Mouse (Mus musculus): Measurements from ENCODE around the gene Mpv17l. TPM values are rescaled to one million over a fixed set of nuclear protein-coding genes. Genes with fewer than 3 reads are reported as not detected.
"Not testable (repeated sequence)": the region's sequence is repeated elsewhere in the genome, so short reads cannot be mapped to it uniquely, and the experiment has no call there.

The Mpv17l gene
- 7.7 and 7.8 TPM in 2 replicates for polyA plus RNA-seq (2016; fragmentation: Nextera tagmentation; extraction: Ambion mirVana)

GRCm38 (mm10) chr16:13902888-13903483 is at the start of gene Mpv17l, which contains the start of gene Pdxdc1:
TSS of gene Mpv17l (plus strand) at chr16:13903161.
TSS of gene Pdxdc1 (minus strand) at chr16:13903131.
- peak; percentile 97 for ATAC-seq (ENCODE audit: low FRiP score, low read depth)
- H3K4me1 ChIP-seq, result peaks cover 10% of the 10 kb centered on the region
- H3K9me3 ChIP-seq, result no peaks in the 10 kb centered on the region
- peak within 1 kb of the TSS; percentile 33 for H3K27ac ChIP-seq
- no peaks in the 10 kb centered on the region for H3K27me3 ChIP-seq (replicated peaks)
- WGBS, result under 1% methylated on average over 57 of the region's 57 CpGs
- H3K36me3 ChIP-seq, result no peaks in the 10 kb centered on the region
- peak within 1 kb of the TSS; percentile 79 for H3K4me3 ChIP-seq
- H3K9ac ChIP-seq, result peak within 1 kb of the TSS; percentile 84
- H3K4me2 ChIP-seq (replicated peaks), result peak within 1 kb of the TSS; percentile 68

GRCm38 (mm10) chr16:13853886-13854285 is 49.1 kb upstream of the Mpv17l start:
- Histone ChIP-seq H3K9me3 (no peaks in the 10 kb centered on the region), H3K9ac (no peak overlapping the region), H3K27me3 (replicated peaks) (no peaks in the 10 kb centered on the region), H3K4me1 (no peaks in the 10 kb centered on the region), H3K4me2 (replicated peaks) (no peak overlapping the region), H3K36me3 (peaks cover 24% of the 10 kb centered on the region), H3K4me3 (no peak overlapping the region), H3K27ac (no peak overlapping the region)
- ATAC-seq (ENCODE audit: low FRiP score, low read depth), result no peak
- WGBS, result 90% methylated on average over 4 of the region's 4 CpGs

- Histone ChIP-seq H3K27me3 (replicated peaks) (no peaks in the 10 kb centered on the region), H3K9ac (no peak overlapping the region), H3K4me2 (replicated peaks) (no peak overlapping the region), H3K9me3 (no peaks in the 10 kb centered on the region), H3K36me3 (peaks cover 7% of the 10 kb centered on the region; the same call in 1 of the 2 replicates), H3K4me1 (peaks cover 7% of the 10 kb centered on the region; the same call in 1 of the 2 replicates), H3K27ac (no peak overlapping the region), H3K4me3 (no peak overlapping the region)
- no peak for ATAC-seq (ENCODE audit: low FRiP score, low read depth)
- WGBS, result 85% methylated on average over 4 of the region's 4 CpGs
Observed at GRCm38 (mm10) chr16:13866076-13866475, 36.9 kb upstream of the Mpv17l start.

- ATAC-seq (ENCODE audit: low FRiP score, low read depth), result no peak
- no peaks in the 10 kb centered on the region for H3K9me3 ChIP-seq
- no peak overlapping the region for H3K4me3 ChIP-seq
- no peak overlapping the region for H3K9ac ChIP-seq
- H3K4me1 ChIP-seq, result peaks cover 7% of the 10 kb centered on the region; the same call in 1 of the 2 replicates
- 87% methylated on average over 5 of the region's 5 CpGs for WGBS
- H3K27me3 ChIP-seq (replicated peaks), result no peaks in the 10 kb centered on the region
- no peak overlapping the region for H3K4me2 ChIP-seq (replicated peaks)
- peaks cover 8% of the 10 kb centered on the region for H3K36me3 ChIP-seq
- no peak overlapping the region for H3K27ac ChIP-seq
Observed at GRCm38 (mm10) chr16:13866616-13867015, 36.3 kb upstream of the Mpv17l start.

- not testable (repeated sequence) for H3K27ac ChIP-seq; H3K9ac ChIP-seq; H3K9me3 ChIP-seq; H3K4me3 ChIP-seq; H3K27me3 ChIP-seq (replicated peaks); H3K4me1 ChIP-seq
- Histone ChIP-seq H3K36me3 (peaks cover 16% of the 10 kb centered on the region), H3K4me2 (replicated peaks) (peak overlapping the region; percentile 73; the same call in 1 of the 2 replicates)
- 11% methylated on average over 5 of the region's 5 CpGs for WGBS
- peak; percentile 90 for ATAC-seq (ENCODE audit: low FRiP score, low read depth)
Observed at GRCm38 (mm10) chr16:13867406-13867805, 35.6 kb upstream of the Mpv17l start.

- H3K4me2 ChIP-seq (replicated peaks), result peak overlapping the region; percentile 73
- H3K27me3 ChIP-seq (replicated peaks), result no peaks in the 10 kb centered on the region
- WGBS, result 5% methylated on average over 42 of the region's 42 CpGs
- peak; percentile 86 for ATAC-seq (ENCODE audit: low FRiP score, low read depth)
- peaks cover 16% of the 10 kb centered on the region for H3K36me3 ChIP-seq
- H3K9ac ChIP-seq, result peak overlapping the region; percentile 69
- H3K4me1 ChIP-seq, result peaks cover 7% of the 10 kb centered on the region; the same call in 1 of the 2 replicates
- peak overlapping the region; percentile 54; the same call in 1 of the 2 replicates for H3K27ac ChIP-seq
- peak overlapping the region; percentile 36 for H3K4me3 ChIP-seq
- H3K9me3 ChIP-seq, result no peaks in the 10 kb centered on the region
Observed at GRCm38 (mm10) chr16:13867910-13868514, 34.9 kb upstream of the Mpv17l start.

GRCm38 (mm10) chr16:13875483-13875882 is 27.5 kb upstream of the Mpv17l start:
- H3K4me3 ChIP-seq, result no peak overlapping the region
- peaks cover 43% of the 10 kb centered on the region for H3K36me3 ChIP-seq
- H3K4me1 ChIP-seq, result no peaks in the 10 kb centered on the region
- H3K9ac ChIP-seq, result no peak overlapping the region
- no peaks in the 10 kb centered on the region for H3K27me3 ChIP-seq (replicated peaks)
- 97% methylated on average over 4 of the region's 4 CpGs for WGBS
- no peaks in the 10 kb centered on the region for H3K9me3 ChIP-seq
- H3K27ac ChIP-seq, result no peak overlapping the region
- H3K4me2 ChIP-seq (replicated peaks), result no peak overlapping the region
- ATAC-seq (ENCODE audit: low FRiP score, low read depth), result no peak

GRCm38 (mm10) chr16:13883094-13883774 is 19.7 kb upstream of the Mpv17l start:
- ATAC-seq (ENCODE audit: low FRiP score, low read depth), result no peak
- Histone ChIP-seq H3K27me3 (replicated peaks) (no peaks in the 10 kb centered on the region), H3K4me2 (replicated peaks) (no peak overlapping the region), H3K27ac (no peak overlapping the region), H3K4me1 (no peaks in the 10 kb centered on the region), H3K4me3 (no peak overlapping the region), H3K9me3 (no peaks in the 10 kb centered on the region), H3K9ac (no peak overlapping the region), H3K36me3 (peaks cover 5% of the 10 kb centered on the region)
- 73% methylated on average over 3 of the region's 3 CpGs for WGBS

GRCm38 (mm10) chr16:13890449-13890848 is 12.5 kb upstream of the Mpv17l start:
- no peaks in the 10 kb centered on the region for H3K9me3 ChIP-seq
- ATAC-seq (ENCODE audit: low FRiP score, low read depth), result no peak
- no peak overlapping the region for H3K4me3 ChIP-seq
- no peaks in the 10 kb centered on the region for H3K36me3 ChIP-seq
- WGBS, result 81% methylated on average over 2 of the region's 2 CpGs
- no peak overlapping the region for H3K27ac ChIP-seq
- H3K4me2 ChIP-seq (replicated peaks), result no peak overlapping the region
- no peaks in the 10 kb centered on the region for H3K4me1 ChIP-seq
- no peak overlapping the region for H3K9ac ChIP-seq
- H3K27me3 ChIP-seq (replicated peaks), result no peaks in the 10 kb centered on the region

GRCm38 (mm10) chr16:13892850-13893249 is 10.1 kb upstream of the Mpv17l start:
- H3K4me3 ChIP-seq, result no peak overlapping the region
- no peak for ATAC-seq (ENCODE audit: low FRiP score, low read depth)

GRCm38 (mm10) chr16:13894097-13894496 is 8.9 kb upstream of the Mpv17l start:
- ATAC-seq (ENCODE audit: low FRiP score, low read depth), result no peak
- 63% methylated on average over 2 of the region's 2 CpGs for WGBS

More at GRCm38 (mm10) chr16:13892850-13893249, 10.1 kb upstream of the Mpv17l start:
- H3K27me3 ChIP-seq (replicated peaks), result no peaks in the 10 kb centered on the region
- H3K36me3 ChIP-seq, result no peaks in the 10 kb centered on the region
- H3K4me2 ChIP-seq (replicated peaks), result no peak overlapping the region
- no peaks in the 10 kb centered on the region for H3K9me3 ChIP-seq
- no peak overlapping the region for H3K27ac ChIP-seq
- no peak overlapping the region for H3K9ac ChIP-seq
- no peaks in the 10 kb centered on the region for H3K4me1 ChIP-seq

GRCm38 (mm10) chr16:13895740-13896139 is 7.2 kb upstream of the Mpv17l start:
- 93% methylated on average over 3 of the region's 3 CpGs for WGBS
- no peaks in the 10 kb centered on the region for H3K4me1 ChIP-seq
- no peaks in the 10 kb centered on the region for H3K36me3 ChIP-seq
- no peaks in the 10 kb centered on the region for H3K27me3 ChIP-seq (replicated peaks)
- no peak for ATAC-seq (ENCODE audit: low FRiP score, low read depth)
- H3K9ac ChIP-seq, result no peak overlapping the region
- H3K9me3 ChIP-seq, result no peaks in the 10 kb centered on the region
- H3K4me3 ChIP-seq, result no peak overlapping the region
- no peak overlapping the region for H3K27ac ChIP-seq
- no peak overlapping the region for H3K4me2 ChIP-seq (replicated peaks)

More at GRCm38 (mm10) chr16:13894097-13894496, 8.9 kb upstream of the Mpv17l start:
- Histone ChIP-seq H3K9ac (no peak overlapping the region), H3K36me3 (no peaks in the 10 kb centered on the region), H3K4me2 (replicated peaks) (no peak overlapping the region), H3K27me3 (replicated peaks) (no peaks in the 10 kb centered on the region), H3K4me1 (no peaks in the 10 kb centered on the region), H3K4me3 (no peak overlapping the region), H3K27ac (no peak overlapping the region), H3K9me3 (no peaks in the 10 kb centered on the region)
